Comparison of ENCODE assay signal across 8 mouse cellular contexts in the genomic region with DNA sequence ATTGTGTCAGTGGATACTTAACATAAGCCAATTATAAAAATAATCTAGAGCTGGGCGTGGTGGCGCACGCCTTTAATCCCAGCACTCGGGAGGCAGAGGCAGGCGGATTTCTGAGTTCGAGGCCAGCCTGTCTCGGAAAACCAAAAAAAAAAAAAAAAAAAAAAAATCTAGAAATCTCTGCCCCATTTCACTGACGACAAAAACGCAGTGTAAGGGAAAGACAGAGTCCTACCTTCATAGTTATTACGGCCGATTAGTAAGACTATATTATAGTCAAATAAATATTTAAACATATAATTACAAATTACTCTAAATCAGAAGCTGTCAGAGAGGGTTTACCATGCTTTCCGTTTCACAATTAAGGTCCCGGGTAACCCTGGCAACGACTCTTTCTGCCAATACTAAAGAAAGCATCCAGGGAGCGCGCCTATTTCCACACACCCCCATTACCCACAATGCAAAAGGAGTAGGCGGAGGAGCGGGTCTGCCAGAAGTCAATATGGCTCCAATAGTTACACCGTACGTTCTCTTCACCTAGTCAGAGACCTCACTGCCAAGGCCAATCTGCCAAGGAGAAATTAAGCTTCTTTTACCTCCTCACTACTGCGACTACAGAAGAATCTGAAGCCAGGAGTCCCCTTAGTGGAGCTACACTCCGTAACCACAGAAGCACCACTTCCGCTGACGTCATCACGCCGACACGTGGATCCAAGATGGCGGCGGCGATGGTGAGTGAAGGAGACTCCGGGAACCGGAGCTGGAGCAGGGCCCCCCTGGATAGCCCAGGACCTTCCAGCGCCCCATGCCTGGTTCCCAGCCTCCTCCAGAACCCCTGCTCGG. TPM values are rescaled to one million over a fixed set of nuclear protein-coding genes. Genes with fewer than 3 reads are reported as not detected.
DNase-seq lines count a peak whose midpoint lies in the region; ATAC-seq lines count a peak whose summit lies in the region.

A gene (plus strand): TSS at position 460 of the 840 bp plus-strand sequence.

- peak within 1 kb of the TSS; percentile 89 for H3K9ac ChIP-seq in hindbrain, embryonic 11.5 days (ENCODE audit: low read depth, low read length)

- H3K27ac ChIP-seq in hindbrain, embryonic 11.5 days (ENCODE audit: low read depth, low read length), result peak within 1 kb of the TSS; percentile 88

- H3K4me3 ChIP-seq in hindbrain, embryonic 11.5 days (ENCODE audit: low read depth, low read length), result peak within 1 kb of the TSS; percentile 78

- DNase-seq in Muller cell, postnatal 12 days (ENCODE audit: inconsistent ontology term), result peak; percentile 88
- peak; percentile 91 for DNase-seq in cerebellum, adult 9-11 months
- DNase-seq in frontal cortex, adult 2 months (ENCODE audit: extremely low spot score in 1 of 2, low spot score in 1 of 2), result peak; percentile 88 to 95
- peak; percentile 96 for DNase-seq in hindbrain, embryonic 11.5 days (ENCODE audit: low spot score)
- peak; percentile 93 to 95 for DNase-seq in layer of hippocampus, postnatal 10 days (ENCODE audit: low spot score in 2 of 2)
- peak; percentile 93 for DNase-seq in lung, postnatal 10 days
- peak; percentile 87 for DNase-seq in ovary, postnatal 36 days (ENCODE audit: low spot score)
- peak; percentile 91 for DNase-seq in thymus, postnatal 25 days

- no peaks in the 10 kb centered on the region for H3K36me3 ChIP-seq in hindbrain, embryonic 11.5 days (ENCODE audit: control insufficient read depth, insufficient read depth, low read length)

- 10% methylated on average over 34 of the region's 34 CpGs for WGBS in hindbrain, embryonic 11.5 days

- peak; percentile 94 for ATAC-seq in hindbrain, embryonic 11.5 days (ENCODE audit: low FRiP score)

- H3K4me2 ChIP-seq in hindbrain, embryonic 11.5 days (replicated peaks; ENCODE audit: low read depth, low read length), result peak within 1 kb of the TSS; percentile 75

- H3K9me3 ChIP-seq in hindbrain, embryonic 11.5 days (ENCODE audit: control insufficient read depth, low read length), result no peaks in the 10 kb centered on the region

- 0 out of 2 replicates have a peak, but pooled peaks cover 3% of the 10 kb centered on the region for H3K4me1 ChIP-seq in hindbrain, embryonic 11.5 days (replicated peaks; ENCODE audit: control insufficient read depth, insufficient read depth, low read length)

- H3K27me3 ChIP-seq in hindbrain, embryonic 11.5 days (ENCODE audit: control insufficient read depth, insufficient read depth, low read length), result no peaks in the 10 kb centered on the region

RNA-seq across cellular contexts. Expression of the gene that starts here (rescaled TPM):
- 69.2 and 70.6 TPM in 2 replicates for polyA plus RNA-seq in frontal cortex, adult 2 months (2012; rRNA removed)
- 77.9 and 82.9 TPM in 2 replicates for polyA plus RNA-seq in hindbrain, embryonic 11.5 days (2014; fragmentation: Nextera tagmentation; extraction: Ambion mirVana)
- total RNA-seq in layer of hippocampus, postnatal 10 days (2021), result 100 to 1,000 TPM in 1 of 2 experiments, 10 to 100 TPM in 1; 87.7 to 110 TPM

Comparison
In these comparisons a context has a peak if more than half of its experiments do, and no peak if none do; other contexts are left out.
1. Peak in every context shown above with its lines: DNase-seq, ATAC-seq, H3K4me3 ChIP-seq and H3K27ac ChIP-seq.